Mouse (Mus musculus) embryonic facial prominence, embryonic 11.5 days (tissue): ENCODE results near the gene Dlk1. TPM values are rescaled to one million over a fixed set of nuclear protein-coding genes. Genes with fewer than 3 reads are reported as not detected.

Experiments
- ATAC-seq: fragments of 200-750 bp; cut with Nextera tagmentation; replicated peaks from 2 replicates; pipeline ENCODE4 v1.8.0; 2017; ENCODE audit warnings: low read depth; ENCODE audit not compliant: insufficient number of reproducible peaks, low FRiP score, low TSS enrichment
- DNase-seq: peaks from one replicate; pipeline ENCODE4 v3.0.0-alpha.2; 2015; ENCODE audit warnings: low spot score
- H3K27ac ChIP-seq: fragments of 300-500 bp; sonication (generic); replicated peaks from 2 replicates; pipeline ENCODE4 v1.5.1; 2014; ENCODE audit warnings: mild to moderate bottlenecking, low read depth, low read length, control low read depth
- H3K27me3 ChIP-seq: fragments of 300-500 bp; sonication (generic); 2 replicates; pipeline ENCODE4 v1.6.1; 2014; ENCODE audit warnings: mild to moderate bottlenecking, low read length, moderate library complexity, mixed read lengths; ENCODE audit not compliant: control insufficient read depth, insufficient read depth
- H3K36me3 ChIP-seq: fragments of 300-500 bp; sonication (generic); replicated peaks from 2 replicates; pipeline ENCODE4 v1.6.1; 2014; ENCODE audit warnings: low read depth, mild to moderate bottlenecking, low read length, moderate library complexity, mixed read lengths; ENCODE audit not compliant: control insufficient read depth, insufficient read depth
- H3K4me1 ChIP-seq: fragments of 300-500 bp; sonication (generic); 2 replicates; pipeline ENCODE4 v1.6.1; 2014; ENCODE audit warnings: low read length, mixed read lengths; ENCODE audit not compliant: control insufficient read depth, insufficient read depth
- H3K4me2 ChIP-seq: fragments of 300-500 bp; sonication (generic); 2 replicates; pipeline ENCODE4 v1.6.1; 2014; ENCODE audit warnings: low read depth, mild to moderate bottlenecking, control low read depth, low read length, moderate library complexity
- H3K4me3 ChIP-seq: fragments of 300-500 bp; sonication (generic); 2 replicates; pipeline ENCODE4 v1.5.1; 2014; ENCODE audit warnings: low read depth, low read length, control low read depth
- H3K9ac ChIP-seq: fragments of 300-500 bp; sonication (generic); replicated peaks from 2 replicates; pipeline ENCODE4 v1.6.1; 2014; ENCODE audit warnings: mild to moderate bottlenecking, control low read depth, low read length
- H3K9me3 ChIP-seq: fragments of 300-500 bp; sonication (generic); replicated peaks from 2 replicates; pipeline ENCODE4 v1.6.1; 2016; ENCODE audit warnings: mild to moderate bottlenecking, low read length, inconsistent platforms, mixed read lengths; ENCODE audit not compliant: control insufficient read depth
- WGBS: fragments of 180-500 bp; shearing (Covaris S2); extraction: QIAGEN DNeasy Blood & Tissue Kit; methylation state at CpG from one replicate; pipeline ENCODE4 v1.1.7; 2014; 5-methylcytosine and 5-hydroxymethylcytosine counted together
- polyA plus RNA-seq: library from polyadenylated mRNA; unstranded; fragments of >200 nt; fragmentation: Nextera tagmentation; extraction: Ambion mirVana; gene quantifications from 2 replicates; pipeline ENCODE4 v1.2.1, GENCODE M21; 2014

Dlk1 gene
- polyA plus RNA-seq: 209 and 225 TPM in 2 replicates

DNA sequence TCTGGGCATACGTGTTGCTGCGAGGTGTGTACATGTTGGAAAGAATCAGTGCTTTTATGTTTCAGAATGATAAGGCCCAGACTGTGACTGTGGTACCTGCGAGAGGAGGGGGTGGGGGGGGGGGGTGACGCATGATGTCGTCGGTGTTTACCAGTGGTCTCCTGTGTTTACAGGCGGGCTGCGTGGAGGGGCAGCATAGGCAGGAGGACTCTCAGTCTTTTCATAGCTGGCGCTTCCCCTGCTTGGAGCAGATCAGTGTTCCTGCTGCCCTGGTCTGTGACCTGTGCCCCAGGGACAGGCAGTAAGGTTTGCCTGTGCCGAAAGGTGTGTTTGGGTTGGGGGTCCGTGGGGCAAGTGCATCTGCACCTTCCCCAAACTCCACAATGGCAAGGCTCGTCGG lies at the start of gene Dlk1:
Gene Dlk1 (plus strand): TSS at position 232 of the 400 bp plus-strand sequence.
- 6% methylated on average over 11 of the region's 13 CpGs for WGBS
- Histone ChIP-seq H3K4me2 (peak within 1 kb of the TSS; percentile 91), H3K27ac (peak within 1 kb of the TSS; percentile 62), H3K9me3 (no peaks in the 10 kb centered on the region), H3K36me3 (no peaks in the 10 kb centered on the region), H3K9ac (peak within 1 kb of the TSS; percentile 71), H3K4me3 (peak within 1 kb of the TSS; percentile 54), H3K4me1 (peaks cover 17% of the 10 kb centered on the region), H3K27me3 (peaks cover 27% of the 10 kb centered on the region)
- DNase-seq (no peak), ATAC-seq (no peak)

DNA sequence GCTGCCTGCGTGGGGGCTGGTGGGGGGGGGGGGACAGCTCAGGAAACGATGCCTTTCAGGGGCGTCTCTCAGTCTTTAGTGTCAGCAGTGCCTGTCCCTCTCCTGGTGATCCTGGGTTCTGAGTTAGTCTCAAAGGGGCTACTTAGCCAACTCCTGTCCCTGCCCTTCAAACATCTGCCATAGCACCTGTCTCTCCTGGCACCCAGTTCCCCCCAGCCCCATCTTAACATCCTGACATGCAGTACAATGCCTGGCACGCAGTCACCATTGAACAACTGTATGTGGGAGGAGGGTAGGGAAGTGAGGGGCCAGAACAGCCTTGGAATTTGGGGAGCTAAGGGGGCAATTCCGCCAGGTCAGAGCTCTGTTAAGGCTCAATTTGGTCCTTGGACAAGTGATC lies 49.7 kb upstream of the Dlk1 start:
- H3K36me3 ChIP-seq: no peaks in the 10 kb centered on the region
- H3K27me3 ChIP-seq: no peaks in the 10 kb centered on the region
- H3K27ac ChIP-seq: no peak overlapping the region
- no peak overlapping the region for H3K4me2 ChIP-seq
- no peaks in the 10 kb centered on the region for H3K9me3 ChIP-seq
- DNase-seq (no peak), ATAC-seq (no peak)
- no peak overlapping the region for H3K4me3 ChIP-seq
- peaks cover 4% of the 10 kb centered on the region for H3K4me1 ChIP-seq
- 64% methylated on average over 5 of the region's 5 CpGs for WGBS
- no peak overlapping the region for H3K9ac ChIP-seq

DNA sequence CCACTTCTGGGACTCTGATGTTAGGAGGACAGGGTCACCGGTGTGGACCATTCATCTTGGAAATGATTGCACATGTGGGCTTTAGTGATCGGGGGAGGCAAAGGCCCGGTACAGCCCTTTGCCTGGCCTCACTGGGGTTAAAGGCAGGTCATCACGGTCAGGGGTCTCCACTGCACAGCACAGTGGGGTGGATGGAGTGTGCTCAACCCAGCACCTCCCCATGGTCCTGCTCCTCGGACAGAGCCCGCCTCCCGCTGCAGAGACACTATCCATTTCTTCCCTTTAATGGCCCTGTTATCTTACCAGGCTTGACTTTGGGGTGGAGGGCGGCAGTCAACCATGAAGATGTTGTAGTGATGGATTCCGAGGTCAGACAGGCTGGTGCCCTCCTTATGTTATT lies 48.9 kb upstream of the Dlk1 start:
- Histone ChIP-seq H3K27me3 (no peaks in the 10 kb centered on the region), H3K4me1 (peaks cover 4% of the 10 kb centered on the region), H3K9me3 (no peaks in the 10 kb centered on the region), H3K36me3 (no peaks in the 10 kb centered on the region), H3K4me3 (no peak overlapping the region), H3K4me2 (no peak overlapping the region), H3K9ac (no peak overlapping the region), H3K27ac (no peak overlapping the region)
- WGBS: 61% methylated on average over 9 of the region's 9 CpGs
- no peak for ATAC-seq
- DNase-seq: no peak

DNA sequence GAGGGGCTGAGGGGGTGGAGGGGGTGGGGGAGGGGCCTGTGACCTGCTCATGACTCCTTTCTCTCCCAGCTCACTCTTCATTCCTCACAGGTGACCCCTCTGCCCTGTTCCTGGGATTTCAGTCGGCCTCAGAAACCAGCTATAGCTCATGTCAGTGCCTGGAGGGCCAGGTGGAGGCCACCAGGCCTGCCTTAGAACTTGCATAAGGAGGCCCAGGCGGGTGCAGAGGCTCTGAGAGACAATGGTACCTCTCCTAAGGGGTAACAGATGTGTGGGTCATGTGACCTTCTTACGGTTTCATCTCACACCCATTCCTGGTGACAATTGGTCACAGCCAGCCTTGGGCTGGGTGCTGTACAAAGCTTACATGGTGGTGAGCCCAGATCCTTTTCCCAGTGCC lies 46.6 kb upstream of the Dlk1 start:
- DNase-seq: peak; percentile 69
- no peaks in the 10 kb centered on the region for H3K36me3 ChIP-seq
- H3K4me2 ChIP-seq: no peak overlapping the region
- H3K9ac ChIP-seq: no peak overlapping the region
- ATAC-seq: no peak; the same call in 1 of the 2 replicates
- H3K4me3 ChIP-seq: no peak overlapping the region
- H3K27ac ChIP-seq: no peak overlapping the region
- no peaks in the 10 kb centered on the region for H3K27me3 ChIP-seq
- no peaks in the 10 kb centered on the region for H3K9me3 ChIP-seq
- 14% methylated on average over 3 of the region's 3 CpGs for WGBS
- H3K4me1 ChIP-seq: peaks cover 7% of the 10 kb centered on the region

DNA sequence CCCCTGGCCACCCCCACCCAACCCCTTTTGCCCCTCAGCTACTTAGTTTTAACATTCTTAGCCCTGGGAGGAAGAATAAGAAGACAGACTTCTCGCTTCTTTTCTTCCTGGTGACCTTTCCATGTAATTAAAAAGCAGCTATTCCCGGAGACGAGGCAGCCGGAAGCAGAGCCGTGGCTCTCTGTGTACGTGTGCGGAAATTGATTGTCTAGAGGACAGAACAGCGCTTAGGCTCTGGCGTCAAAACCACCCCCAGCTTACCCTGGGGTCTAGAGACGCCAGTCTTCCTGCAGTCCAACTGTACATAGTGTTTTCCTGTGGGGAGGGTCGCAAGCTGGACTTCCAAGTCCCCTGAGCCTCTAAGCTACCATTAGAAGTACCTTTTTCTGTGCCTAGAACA lies 41.9 kb upstream of the Dlk1 start:
- no peak for DNase-seq
- no peak for ATAC-seq
- H3K36me3 ChIP-seq: no peaks in the 10 kb centered on the region
- H3K27ac ChIP-seq: 0 out of 2 replicates have a peak overlapping the region, but pooled peaks have one; percentile 16
- H3K27me3 ChIP-seq: no peaks in the 10 kb centered on the region
- H3K4me1 ChIP-seq: peaks cover 8% of the 10 kb centered on the region
- H3K4me2 ChIP-seq: no peak overlapping the region
- WGBS: 35% methylated on average over 11 of the region's 11 CpGs
- H3K9me3 ChIP-seq: no peaks in the 10 kb centered on the region
- no peak overlapping the region for H3K4me3 ChIP-seq
- H3K9ac ChIP-seq: 0 out of 2 replicates have a peak overlapping the region, but pooled peaks have one; percentile 8

DNA sequence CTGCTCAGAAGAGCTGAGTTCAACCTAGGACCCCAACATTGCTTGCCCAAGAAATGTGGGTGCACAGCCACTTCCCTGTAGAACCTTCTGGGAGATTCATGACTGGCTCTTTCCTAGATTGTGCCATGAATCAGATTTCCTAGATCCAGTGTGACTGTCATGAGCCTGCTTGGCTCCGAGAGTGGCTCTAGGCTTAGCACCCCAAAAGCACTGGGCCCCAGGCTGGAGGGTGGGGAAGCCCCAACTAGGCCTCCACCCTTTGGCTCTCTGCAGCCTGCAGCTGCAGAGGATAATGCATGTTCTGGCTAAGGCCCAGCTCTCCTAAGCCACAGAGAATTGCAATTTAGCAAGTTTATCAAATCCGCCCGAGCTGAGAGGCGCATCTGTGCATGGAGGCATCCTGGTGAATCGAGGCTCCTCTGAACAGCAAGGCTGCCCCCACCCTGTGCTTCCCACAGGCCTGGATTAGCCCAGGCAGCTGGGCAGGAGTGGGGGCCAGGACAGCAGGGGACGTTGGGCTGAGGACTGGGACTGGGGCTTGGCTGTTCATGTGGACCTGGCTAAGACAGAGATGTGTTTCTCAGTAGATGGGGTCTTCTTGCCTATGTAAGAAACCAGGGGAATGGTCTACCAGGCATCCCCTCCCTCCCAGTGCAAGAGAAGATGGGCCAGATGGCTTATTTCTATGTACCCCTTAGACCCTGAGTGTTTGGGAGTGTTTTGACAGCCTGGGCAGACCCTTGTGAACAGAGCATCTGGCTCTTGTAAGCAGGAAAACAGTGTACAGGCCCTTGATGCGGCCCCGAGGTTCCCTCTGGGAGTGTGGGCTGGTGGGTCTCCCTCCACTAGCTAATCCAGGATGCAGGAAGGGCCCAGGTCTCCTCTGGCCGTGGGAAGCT lies 41.2 kb upstream of the Dlk1 start:
- DNase-seq: no peak
- Histone ChIP-seq H3K36me3 (no peaks in the 10 kb centered on the region), H3K4me1 (peaks cover 8% of the 10 kb centered on the region), H3K27me3 (no peaks in the 10 kb centered on the region), H3K4me3 (no peak overlapping the region), H3K4me2 (no peak overlapping the region), H3K27ac (peak overlapping the region; percentile 81), H3K9ac (0 out of 2 replicates have a peak overlapping the region, but pooled peaks have one; percentile 8), H3K9me3 (no peaks in the 10 kb centered on the region)
- no peak for ATAC-seq
- WGBS: 56% methylated on average over 9 of the region's 9 CpGs

DNA sequence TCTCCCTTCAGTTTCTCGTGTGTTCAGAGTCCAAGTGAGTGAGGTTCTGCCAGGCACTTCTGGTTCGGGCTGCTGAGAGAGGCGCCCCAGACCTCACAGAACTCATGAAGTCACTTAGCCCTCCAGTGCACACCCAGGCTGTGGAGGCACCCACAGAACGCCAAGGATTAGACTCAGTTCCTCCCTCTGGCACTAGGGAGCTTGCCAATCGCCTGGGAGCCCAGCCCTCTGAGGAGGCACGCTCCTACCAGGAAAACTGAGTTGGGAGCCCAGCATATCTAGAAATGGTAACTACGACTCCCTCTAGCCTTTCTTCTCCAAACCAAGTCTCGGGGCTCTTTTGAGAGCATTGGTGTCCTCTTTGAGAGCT lies 40.6 kb upstream of the Dlk1 start:
- ATAC-seq: no peak
- H3K36me3 ChIP-seq: no peaks in the 10 kb centered on the region
- 68% methylated on average over 8 of the region's 8 CpGs for WGBS
- H3K4me3 ChIP-seq: no peak overlapping the region
- no peak overlapping the region for H3K4me2 ChIP-seq
- H3K9ac ChIP-seq: no peak overlapping the region
- DNase-seq: no peak
- peaks cover 8% of the 10 kb centered on the region for H3K4me1 ChIP-seq
- H3K27ac ChIP-seq: peak overlapping the region; percentile 81
- no peaks in the 10 kb centered on the region for H3K27me3 ChIP-seq
- no peaks in the 10 kb centered on the region for H3K9me3 ChIP-seq

DNA sequence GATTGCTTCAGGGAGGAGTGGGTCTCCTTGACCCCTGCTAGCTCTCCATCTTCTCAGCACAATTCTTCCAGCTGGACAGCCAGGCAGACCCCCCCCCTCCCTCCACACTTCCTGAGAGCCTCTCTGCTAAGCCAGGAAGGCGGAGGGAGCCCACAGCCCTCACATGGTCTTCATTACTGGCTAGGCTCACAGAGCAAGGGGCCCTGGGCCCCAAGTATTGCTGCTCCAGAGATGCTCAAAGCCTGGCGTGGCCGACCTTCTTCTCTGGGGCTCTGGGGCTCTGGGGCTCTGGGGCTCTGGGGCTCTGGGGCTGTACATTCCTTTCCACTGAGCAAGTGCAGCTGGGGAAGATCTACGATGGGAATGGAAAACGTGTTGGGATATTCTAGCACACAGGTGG lies 39.9 kb upstream of the Dlk1 start:
- Histone ChIP-seq H3K4me2 (no peak overlapping the region), H3K4me1 (peaks cover 8% of the 10 kb centered on the region), H3K36me3 (no peaks in the 10 kb centered on the region), H3K9ac (no peak overlapping the region), H3K27ac (peak overlapping the region; percentile 81), H3K27me3 (no peaks in the 10 kb centered on the region), H3K9me3 (no peaks in the 10 kb centered on the region), H3K4me3 (no peak overlapping the region)
- DNase-seq (peak; percentile 93), ATAC-seq (peak; percentile 77)
- WGBS: 22% methylated on average over 5 of the region's 5 CpGs
